Mouse (Mus musculus): Measurements from ENCODE around the gene Trim67. TPM values are rescaled to one million over a fixed set of nuclear protein-coding genes. Genes with fewer than 3 reads are reported as not detected.

Gene Trim67
- under 1 TPM; 0.13 to 0.21 TPM for total RNA-seq (2021)
- long read RNA-seq, experiment 1, result 0 reads
- long read RNA-seq, experiment 2, result 0 reads

DNA sequence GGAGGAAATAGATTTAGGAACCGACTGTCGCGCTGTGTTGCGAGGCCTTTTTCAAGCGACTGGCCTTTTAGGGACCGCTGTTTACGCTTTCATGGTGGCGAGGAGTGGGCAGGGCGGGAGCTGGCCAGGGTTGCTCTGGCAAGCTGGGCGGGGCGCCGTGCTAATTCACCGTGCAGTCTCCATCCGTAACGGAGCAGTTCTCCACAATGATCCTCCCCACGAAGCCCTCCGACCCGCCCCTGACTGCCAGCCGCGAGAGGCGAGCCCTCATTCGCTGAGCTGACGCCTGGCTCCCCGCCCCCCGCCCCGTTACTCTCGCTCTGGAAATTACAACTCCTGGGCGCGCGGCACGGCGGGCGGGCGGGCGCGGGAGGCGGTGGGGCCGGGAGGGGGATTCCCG is at the start of gene Trim67:
Gene Trim67 (plus strand): TSS at position 385 of the 400 bp plus-strand sequence.
- DNase-seq, result no peak

DNA sequence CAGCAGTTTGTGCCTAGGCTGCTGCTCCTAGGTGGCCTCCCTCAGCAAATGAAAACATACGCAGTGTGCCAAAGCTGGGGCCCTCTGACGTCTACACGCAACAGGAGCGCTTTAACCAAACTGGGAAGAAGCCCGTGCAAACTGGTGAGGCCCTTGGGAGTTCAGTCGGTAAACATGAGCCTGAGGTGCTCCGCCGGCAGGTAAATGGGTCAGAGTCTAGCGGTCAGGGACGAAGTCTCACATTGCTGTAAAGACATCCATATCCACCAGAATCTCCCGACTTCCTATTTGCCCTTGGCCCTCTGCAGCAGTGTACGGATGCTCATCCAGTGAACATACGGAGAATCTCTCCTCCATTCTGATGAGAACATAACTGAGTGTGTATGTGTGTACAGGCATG is 46.2 kb upstream of the Trim67 start:
- DNase-seq, result no peak

DNA sequence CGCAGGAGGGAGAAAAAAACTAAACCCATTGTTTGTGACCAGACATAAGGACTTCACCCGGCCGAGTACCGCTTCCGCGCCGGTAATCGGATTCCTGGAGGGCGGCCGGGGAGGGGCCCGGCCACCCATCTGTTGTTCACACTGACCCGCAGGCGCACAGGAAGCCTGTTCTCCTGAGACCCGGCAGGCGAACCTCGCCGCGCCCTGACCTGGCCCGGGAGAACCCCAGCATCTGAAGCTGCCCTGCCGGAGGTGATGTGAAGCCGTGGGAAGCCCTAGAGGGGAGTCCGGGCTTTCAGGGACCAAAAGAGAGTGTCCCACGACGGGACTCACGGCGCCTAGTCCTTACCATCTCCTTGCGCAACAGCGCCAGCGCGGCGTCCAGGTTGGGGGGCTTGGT is 41.7 kb upstream of the Trim67 start:
- no peak for DNase-seq

DNA sequence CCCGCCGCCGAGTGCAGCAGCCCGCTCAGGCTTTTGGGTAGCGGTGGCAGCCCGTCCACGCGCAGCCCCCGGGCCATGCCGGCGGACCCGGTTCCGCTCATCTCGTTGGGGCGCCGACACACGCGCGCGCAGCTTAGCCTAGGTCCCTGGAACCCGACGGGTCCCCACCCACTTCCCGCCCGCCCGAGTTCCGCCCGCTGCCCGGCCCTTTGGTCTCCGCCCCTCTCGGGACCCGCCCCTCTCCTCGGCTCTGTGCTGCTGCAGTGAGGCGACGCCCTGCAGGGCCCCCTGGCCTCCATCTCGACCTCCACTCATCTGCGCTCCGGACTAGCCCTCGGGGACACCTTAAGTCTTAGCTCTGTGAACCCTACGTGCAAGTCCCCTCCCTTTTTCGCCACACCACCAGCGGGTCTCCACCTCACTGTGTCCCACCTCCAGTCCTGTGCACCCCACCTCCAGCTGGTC is 41.2 kb upstream of the Trim67 start, which contains the start of gene Fam89a:
Gene Fam89a (minus strand): TSS at position 124 of the 465 bp plus-strand sequence.
- peak; percentile 45 for DNase-seq

DNA sequence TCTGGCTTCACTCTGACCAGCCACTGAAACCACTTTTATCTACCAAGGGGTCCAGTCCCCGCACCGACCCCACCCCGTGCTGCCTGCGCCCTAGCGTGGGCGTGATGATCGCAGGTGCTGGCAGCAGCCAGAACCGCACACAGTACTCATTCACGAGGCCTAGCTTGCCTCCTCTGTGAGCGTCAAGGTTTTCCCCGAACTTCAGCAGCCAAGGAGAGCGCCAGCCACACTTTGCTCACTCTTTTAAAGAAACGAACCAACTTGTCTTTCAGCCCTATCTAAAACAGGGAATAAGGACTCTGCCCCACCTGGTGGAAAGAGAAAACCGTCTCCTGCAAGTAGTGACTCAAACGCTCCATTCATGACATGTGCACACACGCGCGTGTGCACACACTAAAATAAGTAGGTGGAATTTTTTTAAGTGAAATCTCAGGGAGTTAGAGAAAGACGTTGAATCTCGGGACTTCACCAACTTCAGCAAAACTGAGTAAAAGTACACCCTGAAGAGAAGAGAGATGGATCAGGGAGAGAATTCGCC is 40.5 kb upstream of the Trim67 start:
- DNase-seq, result no peak

DNA sequence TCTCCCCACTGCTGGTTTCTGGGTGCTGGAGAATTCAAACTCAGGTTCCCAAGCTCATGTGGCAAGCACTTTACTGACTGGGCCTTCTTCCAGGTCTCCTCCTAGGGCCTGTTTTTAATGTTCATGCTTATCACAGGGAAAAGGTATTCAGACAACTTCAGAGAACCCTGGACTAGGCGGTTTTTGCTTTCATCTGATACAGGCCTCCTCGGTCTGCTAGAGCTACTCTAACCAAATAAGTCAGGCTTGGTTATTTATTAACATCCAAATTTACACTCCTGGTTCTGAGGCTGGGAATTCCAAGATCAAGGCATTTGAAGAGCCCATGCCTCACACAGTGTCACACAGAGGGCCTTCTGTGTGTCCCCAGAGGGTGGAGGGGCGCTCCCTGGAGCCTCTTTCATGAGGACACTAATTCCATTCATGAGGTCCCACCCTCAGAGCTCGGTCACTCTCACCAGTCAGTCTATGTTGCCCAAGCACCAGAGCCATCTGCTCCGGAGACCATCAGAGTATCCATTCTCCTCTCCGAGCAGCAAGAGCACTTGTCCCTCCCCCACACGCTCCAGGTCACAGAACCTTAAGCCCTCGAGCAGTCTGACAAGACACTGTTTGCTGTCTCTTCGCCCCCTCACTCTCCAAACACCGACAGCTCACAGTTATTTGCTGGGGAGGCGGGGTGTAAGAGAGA is 38.6 kb upstream of the Trim67 start:
- no peak for DNase-seq

DNA sequence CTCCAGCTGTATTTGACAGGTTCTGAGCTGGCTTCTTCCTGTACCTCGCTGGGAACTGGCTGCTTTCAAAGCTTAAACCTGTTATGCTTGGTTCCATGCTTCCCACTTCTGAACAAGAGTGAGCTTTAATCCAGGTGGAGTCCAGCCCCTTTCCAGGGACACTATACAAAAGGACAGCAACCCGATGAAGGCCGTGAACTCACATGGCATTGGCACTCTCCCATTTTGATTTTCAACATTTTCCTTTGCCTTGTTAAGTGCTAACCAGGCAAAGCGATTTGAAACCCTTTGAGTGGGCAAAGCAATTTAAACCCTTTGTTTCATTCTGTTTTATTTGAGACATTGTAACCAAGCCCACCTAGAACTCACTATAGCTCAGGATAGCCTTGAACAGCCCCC is 38.1 kb upstream of the Trim67 start:
- no peak for DNase-seq

DNA sequence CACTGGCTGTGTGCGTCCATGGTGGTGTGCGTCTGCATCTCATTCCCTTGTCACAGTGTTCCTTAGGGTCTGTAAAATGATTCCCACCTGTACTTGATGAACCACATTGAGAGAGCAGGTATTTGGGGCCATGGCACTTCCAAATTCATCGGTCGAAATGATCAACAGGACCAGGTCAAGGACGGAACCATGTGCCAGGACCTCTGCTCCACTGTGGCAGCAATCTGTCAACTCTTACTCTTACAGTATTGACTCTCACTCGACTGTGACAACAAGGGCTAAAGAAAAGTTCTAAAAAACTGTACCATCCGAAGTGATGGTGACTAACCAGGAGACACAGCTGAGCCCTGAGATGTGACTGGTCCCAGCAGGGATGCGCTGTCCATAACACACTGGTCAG is 37.4 kb upstream of the Trim67 start:
- DNase-seq, result no peak

DNA sequence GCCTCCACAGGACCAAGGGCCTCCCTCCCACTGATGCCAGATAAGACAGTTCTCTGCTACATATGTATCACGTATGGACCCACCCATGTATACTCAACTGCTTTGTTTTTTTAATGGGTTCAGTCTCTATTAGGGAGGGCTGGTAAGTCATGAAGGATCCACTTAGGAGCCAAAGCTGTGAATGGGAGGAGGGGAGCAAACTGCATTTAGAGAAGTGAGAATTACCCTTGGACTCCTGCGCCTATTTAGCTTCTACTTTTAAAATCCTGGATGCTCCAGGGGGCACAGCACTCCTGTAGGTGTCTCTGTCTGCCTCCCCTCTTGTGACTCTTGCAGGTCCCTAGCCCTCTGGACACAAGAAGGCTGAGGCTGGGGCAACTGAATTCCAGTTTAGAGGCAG is 36.7 kb upstream of the Trim67 start:
- no peak for DNase-seq

DNA sequence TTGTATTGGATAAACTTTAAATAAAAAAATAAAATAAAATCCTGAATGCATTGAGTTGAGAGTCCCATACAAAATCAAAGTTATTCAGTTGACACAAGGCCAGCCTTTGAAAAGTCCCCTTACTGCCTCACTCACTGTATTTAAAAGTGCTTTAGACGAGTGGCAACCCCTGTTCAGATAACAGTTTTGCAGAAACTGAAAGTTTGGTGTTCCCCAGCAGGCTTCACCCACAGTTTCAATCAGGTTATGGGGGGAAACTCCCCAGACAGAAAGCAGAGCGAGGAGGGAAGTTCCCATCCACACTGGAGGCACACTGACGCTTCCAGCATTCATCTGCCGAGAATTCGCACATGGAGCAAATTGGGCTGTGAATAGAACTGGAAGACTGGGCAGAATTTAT is 36.3 kb upstream of the Trim67 start:
- DNase-seq, result no peak

DNA sequence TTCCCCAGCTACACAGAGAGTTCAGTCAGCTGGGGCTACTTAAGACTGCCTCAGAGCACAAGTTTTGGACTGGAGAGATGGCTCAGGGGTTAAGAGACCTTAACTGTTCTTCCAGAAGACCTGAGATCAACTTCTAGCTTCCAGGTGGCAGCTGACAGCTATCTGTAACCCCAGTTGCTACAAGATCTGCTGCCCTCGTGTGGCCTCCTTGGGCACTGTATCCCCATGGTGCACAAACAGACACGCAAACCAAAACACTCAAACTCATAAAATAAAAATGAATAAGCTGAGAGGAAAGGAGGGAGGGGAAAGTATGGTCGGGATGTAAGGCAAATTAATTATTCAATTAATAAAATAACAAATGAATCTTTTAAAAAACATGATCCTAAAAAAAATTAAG is 34.3 kb upstream of the Trim67 start:
- DNase-seq, result no peak

DNA sequence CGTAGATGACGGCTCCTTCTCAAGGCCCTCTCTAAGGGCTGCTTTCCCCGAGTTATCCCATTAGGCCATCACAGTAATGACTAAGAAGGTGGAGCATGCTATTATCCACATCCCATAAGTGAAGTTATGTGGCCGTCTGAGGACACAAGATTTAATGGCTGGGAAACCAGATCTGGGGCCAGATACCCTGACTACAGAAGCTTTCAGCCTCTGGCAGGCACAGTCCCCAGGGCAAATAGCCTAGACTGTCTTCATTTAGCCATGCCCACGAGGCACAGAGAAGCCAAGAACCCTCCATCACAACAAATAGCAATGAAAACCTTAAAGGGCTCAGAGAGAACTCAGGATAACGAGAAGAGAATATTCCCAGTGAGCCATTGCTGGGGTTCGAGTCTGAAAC is 29.8 kb upstream of the Trim67 start:
- DNase-seq, result no peak

DNA sequence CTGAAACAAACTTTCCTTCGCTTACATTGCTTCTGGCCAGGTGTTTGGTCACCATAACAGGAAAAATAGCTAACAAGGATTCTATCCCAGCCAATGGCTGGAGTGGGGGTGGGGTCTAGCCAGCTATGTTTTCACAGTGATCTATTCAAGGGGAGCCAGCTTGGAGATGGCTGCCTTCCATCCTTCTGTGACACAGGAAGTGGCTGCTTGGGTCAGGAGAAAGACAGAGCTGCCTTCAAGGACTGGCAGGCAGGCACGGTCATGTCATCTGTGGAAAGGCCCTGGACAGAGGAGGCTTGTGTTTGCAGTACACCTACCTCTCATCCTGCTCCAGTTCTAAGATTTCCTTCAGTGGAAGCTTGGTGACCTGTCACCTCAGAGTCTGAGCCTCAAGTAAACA is 20.5 kb upstream of the Trim67 start:
- no peak for DNase-seq

DNA sequence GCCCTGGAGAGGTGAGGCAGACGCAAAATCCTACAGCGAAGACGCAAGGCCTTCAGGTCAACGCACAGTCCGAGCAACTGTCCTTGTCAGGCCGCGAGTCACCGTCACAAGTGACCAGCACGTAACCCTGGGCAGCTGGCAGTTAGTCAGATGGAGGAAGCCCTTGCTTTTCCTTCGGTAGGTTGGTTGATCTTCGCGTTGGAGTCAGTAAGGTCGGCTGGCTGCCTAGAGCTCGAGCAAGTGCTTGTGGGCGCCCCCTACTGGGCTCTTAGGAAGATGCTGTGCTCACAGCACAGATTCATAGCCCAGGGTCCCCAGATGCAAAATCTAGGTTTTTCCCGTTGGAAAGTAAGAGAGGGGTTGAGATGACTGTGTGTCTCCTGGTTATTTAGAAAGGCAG is 17.2 kb upstream of the Trim67 start:
- DNase-seq, result no peak

DNA sequence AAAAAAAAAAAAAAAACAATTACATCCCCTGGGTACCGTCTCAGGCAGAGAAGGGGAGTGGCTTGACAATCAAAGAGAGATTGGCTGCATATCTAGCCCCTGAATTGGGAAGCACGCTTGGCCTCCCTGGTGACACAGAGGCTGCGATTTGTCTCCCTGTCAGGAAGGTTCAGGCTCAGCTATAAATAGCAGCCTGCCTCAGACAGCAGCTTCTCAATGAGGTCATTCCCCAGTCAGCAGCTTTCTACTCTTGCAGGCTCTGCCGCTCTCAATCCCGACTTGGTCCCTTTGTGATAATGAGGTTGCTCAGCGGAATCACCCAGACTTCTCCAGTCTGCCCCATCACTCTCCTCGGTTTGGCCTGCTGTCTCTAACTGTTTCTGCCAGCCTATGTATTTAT is 12.7 kb upstream of the Trim67 start:
- peak; percentile 28 for DNase-seq

DNA sequence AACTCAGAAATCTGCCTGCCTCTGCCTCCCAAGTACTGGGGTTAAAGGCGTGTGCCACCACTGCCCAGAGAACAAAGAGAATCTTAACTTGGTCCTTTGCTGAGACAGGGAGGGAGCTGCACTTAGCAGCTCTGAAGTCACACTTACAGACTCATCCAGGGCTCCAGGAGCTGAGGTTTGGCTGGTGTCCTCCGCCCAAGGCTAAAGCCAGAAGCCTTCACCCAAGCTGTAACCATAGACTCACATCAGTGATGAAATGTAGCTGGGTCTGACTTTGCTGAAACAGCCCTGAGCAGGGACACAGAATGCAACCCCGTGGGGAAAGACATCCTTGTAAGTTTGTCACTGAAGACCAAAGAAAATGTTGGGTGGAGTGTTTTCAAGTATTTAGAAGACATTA is 10.5 kb upstream of the Trim67 start:
- DNase-seq, result peak; percentile 17

DNA sequence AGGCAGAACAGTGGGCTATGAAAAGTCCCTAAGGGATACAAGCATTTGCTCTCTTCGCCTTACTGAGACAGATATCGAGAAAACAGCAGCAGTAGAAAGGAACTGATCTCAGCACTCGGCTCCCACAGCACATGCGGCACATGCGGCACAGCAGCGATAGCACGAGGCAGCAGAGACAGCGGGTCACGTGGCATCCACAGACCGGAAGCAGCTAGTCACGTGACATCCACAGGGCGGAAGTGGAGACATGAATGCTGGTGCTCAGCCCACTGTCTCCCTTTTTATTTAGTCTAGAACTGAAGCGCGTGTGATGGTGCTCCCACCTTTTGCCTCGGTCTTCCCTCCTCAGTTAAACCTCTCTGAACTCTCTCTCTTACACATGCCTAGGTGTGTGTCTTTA is 9.7 kb upstream of the Trim67 start:
- no peak for DNase-seq

DNA sequence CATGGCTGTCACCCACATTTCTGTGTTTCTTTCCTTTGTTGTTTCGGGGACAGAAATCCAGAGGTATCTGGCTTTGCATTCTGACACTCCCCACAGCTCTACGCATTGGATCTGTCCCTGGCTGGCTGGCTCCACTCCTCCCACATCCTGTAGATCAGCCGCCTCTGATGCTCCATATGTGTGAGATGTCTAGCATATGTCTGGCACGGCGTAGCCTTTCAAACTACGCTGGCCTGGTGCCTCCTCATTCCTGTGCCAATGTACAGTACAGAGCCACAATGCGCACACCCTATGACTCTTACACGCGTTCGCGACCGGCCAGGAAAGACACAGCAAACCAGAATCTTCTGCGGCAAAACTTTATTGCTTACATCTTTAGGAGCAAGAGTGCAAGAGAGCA is 8.3 kb upstream of the Trim67 start:
- DNase-seq, result no peak

DNA sequence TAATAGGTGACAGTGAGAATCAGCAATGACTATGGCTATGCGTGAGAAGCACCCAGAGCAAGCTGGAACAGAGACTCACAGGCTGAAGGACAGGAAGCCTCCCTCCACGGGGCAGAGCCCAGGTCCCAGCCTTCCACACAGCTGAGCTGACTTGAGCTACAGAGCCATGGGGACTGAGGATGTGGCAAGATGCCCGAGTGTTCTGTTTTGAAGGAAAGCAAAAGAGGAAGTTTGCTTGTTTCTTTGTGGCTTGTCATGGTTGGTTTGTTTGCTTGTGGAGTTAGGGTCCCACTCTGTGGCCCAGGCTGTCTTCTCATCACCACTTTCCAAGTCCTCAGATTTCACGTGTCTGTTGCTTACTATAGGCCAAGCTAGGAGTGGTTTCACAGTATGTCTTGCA is 2.2 kb upstream of the Trim67 start:
- no peak for DNase-seq

DNA sequence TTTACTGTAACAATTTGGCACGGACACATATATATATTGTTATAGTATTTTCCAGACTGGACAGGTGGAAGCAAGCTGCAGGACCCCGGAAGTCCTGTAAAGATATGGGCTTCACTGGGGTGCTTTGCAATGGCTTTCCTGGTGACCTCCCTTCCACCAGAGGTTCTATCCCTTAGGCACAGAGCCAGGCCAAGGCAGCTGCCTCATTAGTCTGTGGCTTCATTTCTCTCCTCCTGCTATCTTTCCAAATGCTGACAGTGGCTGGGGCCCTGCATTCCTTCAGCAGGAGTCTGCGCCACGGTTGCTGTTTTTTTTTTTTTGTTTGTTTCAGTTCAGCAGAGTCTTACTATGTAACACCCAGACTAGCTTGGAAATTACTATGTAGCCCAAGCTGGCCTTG is 1.1 kb upstream of the Trim67 start:
- DNase-seq, result no peak

DNA sequence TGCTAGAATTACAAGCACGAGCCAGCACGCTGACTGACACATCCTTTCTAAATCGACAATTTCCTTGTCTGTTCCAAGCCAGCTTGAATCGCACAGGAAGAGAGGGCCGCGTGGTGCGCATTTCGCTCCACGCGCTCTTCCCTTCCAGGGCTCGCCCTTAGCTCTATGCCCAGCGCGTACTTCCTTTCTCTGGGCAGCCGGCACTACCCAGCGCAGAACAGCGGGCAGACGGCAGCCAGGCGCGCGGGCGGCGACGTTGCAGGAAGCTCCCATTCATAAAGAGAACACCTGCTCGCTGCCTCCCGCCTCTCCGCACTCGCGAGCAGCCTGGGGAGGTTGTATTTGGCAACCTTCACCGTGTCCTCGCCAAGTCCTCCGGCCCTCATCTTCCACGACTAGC is 706 bp upstream of the Trim67 start:
- DNase-seq, result no peak

DNA sequence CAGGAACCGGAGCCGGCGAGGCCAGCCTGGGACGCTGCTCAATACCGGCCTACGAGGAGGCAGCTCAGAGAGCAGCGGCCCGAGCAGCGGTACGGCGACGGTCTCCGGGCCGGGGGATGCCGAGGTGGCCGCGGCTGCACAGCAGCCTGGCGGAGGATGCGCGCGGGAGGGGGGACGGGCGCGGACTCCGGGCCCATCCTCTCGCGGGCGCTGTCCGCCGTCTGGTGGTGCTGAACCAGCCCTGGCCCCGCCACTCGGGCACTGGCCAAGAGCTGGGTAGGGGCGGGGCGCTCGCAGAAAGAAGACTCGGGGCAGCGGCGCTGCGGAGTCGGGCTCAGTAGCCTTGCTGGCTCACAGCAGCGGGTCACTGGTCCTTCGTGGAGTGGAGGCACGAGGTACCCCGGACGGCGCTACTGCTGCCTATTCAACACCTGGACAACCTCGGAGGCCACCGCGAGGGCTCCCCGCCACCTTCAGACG is 320 bp downstream of the Trim67 start:
- peak; percentile 82 for DNase-seq

DNA sequence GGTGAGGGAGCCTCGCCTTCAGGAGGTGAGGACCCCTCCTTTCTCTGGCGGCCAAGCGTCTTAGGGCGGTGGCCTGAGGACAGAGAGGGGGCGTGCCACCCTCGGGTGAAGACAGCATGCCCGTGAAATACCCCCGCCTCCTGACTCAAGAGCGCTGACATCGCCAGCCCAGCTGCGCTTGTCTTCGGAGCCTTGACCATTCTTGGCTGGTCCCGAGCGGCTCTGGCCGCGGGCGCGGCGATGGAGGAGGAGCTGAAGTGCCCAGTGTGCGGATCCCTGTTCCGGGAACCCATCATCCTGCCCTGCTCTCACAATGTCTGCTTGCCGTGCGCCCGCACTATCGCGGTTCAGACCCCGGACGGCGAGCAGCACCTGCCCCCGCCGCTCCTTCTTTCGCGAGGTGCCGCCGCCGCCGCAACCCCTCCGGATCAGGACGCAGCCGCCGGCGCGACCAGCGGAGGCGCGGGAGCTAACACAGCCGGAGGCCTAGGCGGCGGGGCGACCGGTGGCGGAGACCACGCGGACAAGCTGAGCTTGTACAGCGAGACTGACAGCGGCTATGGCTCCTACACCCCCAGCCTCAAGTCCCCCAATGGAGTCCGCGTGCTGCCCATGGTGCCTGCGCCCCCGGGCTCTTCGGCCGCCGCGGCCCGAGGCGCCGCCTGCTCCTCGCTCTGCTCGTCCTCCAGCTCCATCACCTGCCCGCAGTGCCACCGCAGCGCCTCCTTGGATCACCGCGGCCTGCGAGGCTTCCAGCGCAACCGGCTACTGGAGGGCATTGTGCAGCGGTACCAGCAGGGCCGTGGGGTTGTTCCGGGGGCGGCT is 981 bp downstream of the Trim67 start:
- no peak for DNase-seq

DNA sequence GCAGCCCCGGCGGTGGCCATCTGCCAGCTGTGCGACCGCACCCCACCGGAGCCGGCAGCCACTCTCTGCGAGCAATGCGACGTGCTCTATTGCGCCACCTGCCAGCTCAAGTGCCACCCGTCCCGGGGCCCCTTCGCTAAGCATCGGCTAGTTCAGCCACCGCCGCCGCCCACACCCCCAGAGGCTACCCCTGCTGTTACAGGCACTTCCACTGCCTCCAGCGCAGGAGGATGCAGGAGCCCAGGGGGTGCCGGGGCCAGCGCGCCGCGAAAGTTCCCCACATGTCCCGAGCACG is 1.5 kb downstream of the Trim67 start:
- no peak for DNase-seq
